Mouse (Mus musculus): Measurements from ENCODE around the gene Lrtm1. TPM values are rescaled to one million over a fixed set of nuclear protein-coding genes. Genes with fewer than 3 reads are reported as not detected.
A peak's percentile ranks its signal among the peaks of the same experiment; 100 is the strongest.

The Lrtm1 gene
- polyA plus RNA-seq, 1 experiment from 2014 or later, result 0.86 TPM

GRCm38 (mm10) chr14:29018316-29019000 is 450 bp downstream of the Lrtm1 start:
- H3K4me1 ChIP-seq (replicated peaks), result peaks cover 54% of the 10 kb centered on the region
- no peak overlapping the region for H3K4me3 ChIP-seq
- H3K36me3 ChIP-seq, result no peaks in the 10 kb centered on the region
- no peak for DNase-seq (ENCODE audit: low spot score)
- H3K27ac ChIP-seq, result peak overlapping the region; percentile 76; the same call in 1 of the 2 replicates
- peaks cover 18% of the 10 kb centered on the region for H3K27me3 ChIP-seq (ENCODE audit: insufficient read depth, poor library complexity, severe bottlenecking)
- 22% methylated on average over 7 of the region's 7 CpGs for WGBS
- no peaks in the 10 kb centered on the region for H3K9me3 ChIP-seq

GRCm38 (mm10) chr14:29021295-29021694 is 3.3 kb downstream of the Lrtm1 start:
- Histone ChIP-seq H3K9me3 (no peaks in the 10 kb centered on the region), H3K36me3 (no peaks in the 10 kb centered on the region), H3K27me3 (ENCODE audit: insufficient read depth, poor library complexity, severe bottlenecking) (peaks cover 12% of the 10 kb centered on the region), H3K27ac (no peak overlapping the region), H3K4me1 (replicated peaks) (peaks cover 29% of the 10 kb centered on the region), H3K4me3 (no peak overlapping the region)
- WGBS, result 85% methylated on average over 4 of the region's 4 CpGs
- no peak for DNase-seq (ENCODE audit: low spot score)

GRCm38 (mm10) chr14:29023246-29023645 is 5.2 kb downstream of the Lrtm1 start:
- Histone ChIP-seq H3K4me1 (replicated peaks) (peaks cover 12% of the 10 kb centered on the region), H3K27ac (no peak overlapping the region; the same call in 1 of the 2 replicates), H3K27me3 (ENCODE audit: insufficient read depth, poor library complexity, severe bottlenecking) (peaks cover 12% of the 10 kb centered on the region), H3K36me3 (no peaks in the 10 kb centered on the region), H3K9me3 (no peaks in the 10 kb centered on the region), H3K4me3 (no peak overlapping the region)
- DNase-seq (ENCODE audit: low spot score), result no peak
- WGBS, result 92% methylated on average over 4 of the region's 4 CpGs

GRCm38 (mm10) chr14:29025335-29025734 is 7.3 kb downstream of the Lrtm1 start:
- H3K4me3 ChIP-seq, result no peak overlapping the region
- H3K27ac ChIP-seq, result no peak overlapping the region
- WGBS, result 82% methylated on average over 6 of the region's 6 CpGs
- H3K36me3 ChIP-seq, result no peaks in the 10 kb centered on the region
- no peak for DNase-seq (ENCODE audit: low spot score)
- peaks cover 12% of the 10 kb centered on the region for H3K27me3 ChIP-seq (ENCODE audit: insufficient read depth, poor library complexity, severe bottlenecking)
- peaks cover 22% of the 10 kb centered on the region for H3K4me1 ChIP-seq (replicated peaks)
- no peaks in the 10 kb centered on the region for H3K9me3 ChIP-seq

- Histone ChIP-seq H3K4me1 (replicated peaks) (peaks cover 22% of the 10 kb centered on the region), H3K27ac (no peak overlapping the region), H3K27me3 (ENCODE audit: insufficient read depth, poor library complexity, severe bottlenecking) (peaks cover under 1% of the 10 kb centered on the region; the same call in 1 of the 2 replicates), H3K36me3 (no peaks in the 10 kb centered on the region), H3K4me3 (no peak overlapping the region), H3K9me3 (no peaks in the 10 kb centered on the region)
- no peak for DNase-seq (ENCODE audit: low spot score)
- WGBS, result 87% methylated on average over 5 of the region's 5 CpGs
Observed at GRCm38 (mm10) chr14:29027276-29027675, 9.3 kb downstream of the Lrtm1 start.

- DNase-seq (ENCODE audit: low spot score), result no peak
- Histone ChIP-seq H3K27me3 (ENCODE audit: insufficient read depth, poor library complexity, severe bottlenecking) (no peaks in the 10 kb centered on the region), H3K27ac (peak overlapping the region; percentile 64), H3K9me3 (no peaks in the 10 kb centered on the region), H3K36me3 (no peaks in the 10 kb centered on the region), H3K4me1 (replicated peaks) (peaks cover 22% of the 10 kb centered on the region), H3K4me3 (no peak overlapping the region)
- WGBS, result 64% methylated on average over 6 of the region's 6 CpGs
Observed at GRCm38 (mm10) chr14:29028391-29029106, 10.5 kb downstream of the Lrtm1 start.

- Histone ChIP-seq H3K9me3 (no peaks in the 10 kb centered on the region), H3K27me3 (ENCODE audit: insufficient read depth, poor library complexity, severe bottlenecking) (no peaks in the 10 kb centered on the region), H3K4me3 (no peak overlapping the region), H3K27ac (no peak overlapping the region), H3K4me1 (replicated peaks) (peaks cover 22% of the 10 kb centered on the region), H3K36me3 (no peaks in the 10 kb centered on the region)
- peak; percentile 19 for DNase-seq (ENCODE audit: low spot score)
- WGBS, result 28% methylated on average over 2 of the region's 2 CpGs
Observed at GRCm38 (mm10) chr14:29029107-29029469, 11.1 kb downstream of the Lrtm1 start.

GRCm38 (mm10) chr14:29029896-29030420 is 11.9 kb downstream of the Lrtm1 start:
- peaks cover 22% of the 10 kb centered on the region for H3K4me1 ChIP-seq (replicated peaks)
- 85% methylated on average over 11 of the region's 11 CpGs for WGBS
- DNase-seq (ENCODE audit: low spot score), result no peak
- H3K4me3 ChIP-seq, result no peak overlapping the region
- no peak overlapping the region for H3K27ac ChIP-seq
- H3K27me3 ChIP-seq (ENCODE audit: insufficient read depth, poor library complexity, severe bottlenecking), result no peaks in the 10 kb centered on the region
- H3K9me3 ChIP-seq, result no peaks in the 10 kb centered on the region
- H3K36me3 ChIP-seq, result no peaks in the 10 kb centered on the region

GRCm38 (mm10) chr14:29030519-29030918 is 12.5 kb downstream of the Lrtm1 start:
- H3K27ac ChIP-seq, result 0 out of 2 replicates have a peak overlapping the region, but pooled peaks have one; percentile 0
- H3K4me1 ChIP-seq (replicated peaks), result peaks cover 22% of the 10 kb centered on the region
- no peak for DNase-seq (ENCODE audit: low spot score)
- H3K4me3 ChIP-seq, result no peak overlapping the region
- no peaks in the 10 kb centered on the region for H3K27me3 ChIP-seq (ENCODE audit: insufficient read depth, poor library complexity, severe bottlenecking)
- WGBS, result 83% methylated on average over 9 of the region's 9 CpGs
- no peaks in the 10 kb centered on the region for H3K36me3 ChIP-seq
- no peaks in the 10 kb centered on the region for H3K9me3 ChIP-seq

- Histone ChIP-seq H3K36me3 (no peaks in the 10 kb centered on the region), H3K27me3 (ENCODE audit: insufficient read depth, poor library complexity, severe bottlenecking) (no peaks in the 10 kb centered on the region), H3K27ac (no peak overlapping the region), H3K4me1 (replicated peaks) (peaks cover 22% of the 10 kb centered on the region), H3K9me3 (no peaks in the 10 kb centered on the region), H3K4me3 (no peak overlapping the region)
- WGBS, result 91% methylated on average over 1 of the region's 1 CpGs
- no peak for DNase-seq (ENCODE audit: low spot score)
Observed at GRCm38 (mm10) chr14:29031858-29032395, 13.9 kb downstream of the Lrtm1 start.

GRCm38 (mm10) chr14:29038246-29038645 is 20.2 kb downstream of the Lrtm1 start:
- 74% methylated on average over 5 of the region's 5 CpGs for WGBS
- Histone ChIP-seq H3K27me3 (ENCODE audit: insufficient read depth, poor library complexity, severe bottlenecking) (no peaks in the 10 kb centered on the region; the same call in 1 of the 2 replicates), H3K36me3 (no peaks in the 10 kb centered on the region), H3K27ac (no peak overlapping the region), H3K4me3 (no peak overlapping the region), H3K4me1 (replicated peaks) (peaks cover 25% of the 10 kb centered on the region), H3K9me3 (no peaks in the 10 kb centered on the region)
- DNase-seq (ENCODE audit: low spot score), result no peak

- Histone ChIP-seq H3K27ac (peak overlapping the region; percentile 56; the same call in 1 of the 2 replicates), H3K4me1 (replicated peaks) (peaks cover 25% of the 10 kb centered on the region), H3K4me3 (no peak overlapping the region), H3K9me3 (no peaks in the 10 kb centered on the region), H3K27me3 (ENCODE audit: insufficient read depth, poor library complexity, severe bottlenecking) (no peaks in the 10 kb centered on the region; the same call in 1 of the 2 replicates), H3K36me3 (no peaks in the 10 kb centered on the region)
- WGBS, result 58% methylated on average over 9 of the region's 9 CpGs
- DNase-seq (ENCODE audit: low spot score), result peak; percentile 27
Observed at GRCm38 (mm10) chr14:29040606-29041364, 22.8 kb downstream of the Lrtm1 start.
